Mouse (Mus musculus) liver, postnatal 0 days (tissue): ENCODE data around the gene Gm45837.

Experiments
- CTCF ChIP-seq: sonication (generic); IDR thresholded peaks from 2 replicates; pipeline ENCODE4 v1.5.1; 2016; ENCODE audit warnings: antibody characterized with exemption, low read depth
- EP300 ChIP-seq: IDR thresholded peaks from 2 replicates; pipeline ENCODE4 v1.6.1; 2016; ENCODE audit warnings: antibody characterized with exemption, low read depth, mild to moderate bottlenecking

GRCm38 (mm10) chr7:101538141-101538933 is 127.7 kb downstream of the Gm45837 start:
- TF ChIP-seq CTCF (peak; percentile 68), EP300 (no peak)
